Mouse (Mus musculus): Measurements from ENCODE around the gene Cacul1.

DNA sequence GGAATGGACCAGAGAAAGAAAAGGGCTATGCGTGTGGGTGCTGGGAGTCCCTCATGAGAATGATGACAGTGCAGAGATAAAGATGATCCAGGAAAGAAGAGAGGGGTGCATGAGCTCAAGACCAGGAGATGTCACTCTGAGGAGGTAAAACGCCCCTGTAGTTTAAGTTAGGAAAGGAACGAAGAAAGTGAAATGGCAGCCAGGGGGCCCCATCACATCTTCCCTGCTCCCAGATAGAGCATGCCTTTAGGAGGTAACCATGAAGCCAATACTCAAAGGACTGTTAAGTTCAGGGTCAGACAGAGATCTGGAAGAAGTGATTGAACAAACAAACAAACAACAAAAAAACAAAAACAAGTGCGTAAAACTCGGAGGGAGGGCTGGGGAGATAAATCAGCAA is 5.8 kb upstream of the Cacul1 start:
- TF ChIP-seq POLR2A (IDR thresholded peaks at IDR 0.05; ENCODE audit: control insufficient read depth in 1 of 2, insufficient read depth in 1 of 2, low read depth in 1 of 2, low read length in 2 of 2, poor library complexity in 1 of 2) (no peak), CHD1 (IDR thresholded peaks at IDR 0.05; ENCODE audit: low read depth, low read length) (no peak), GATA1 (IDR thresholded peaks at IDR 0.05; ENCODE audit: low read depth, low read length) (no peak), HCFC1 (IDR thresholded peaks at IDR 0.05; ENCODE audit: low read depth, low read length) (no peak), USF2 (IDR thresholded peaks at IDR 0.05; ENCODE audit: borderline replicate concordance in 1 of 2, insufficient read depth in 1 of 2, low read depth in 1 of 2, low read length in 2 of 2) (no peak)

Data from MEL (cell line).